Mouse (Mus musculus): Measurements from ENCODE around the gene Mrpl49.

The Mrpl49 gene

GRCm38 (mm10) chr19:6030520-6031280 is 26.9 kb downstream of the Mrpl49 start:
- CTCF ChIA-PET: interaction anchor here in 2 of 4 experiments (0.5 to 2.2 kb wide), 9 partner anchors 12 to 365 kb away, joined by 3 to 15 read pairs (median 7); partner anchors contain the start of gene Capn1 (in 1 of the 2)
- POLR2A ChIA-PET: interaction anchor here in 3 of 4 experiments (0.5 to 3.2 kb wide), 28 partner anchors 7 to 343 kb away, joined by 3 to 37 read pairs (median 6); partner anchors contain the start of genes Capn1 (in 3 of the 3), Cdca5 (in 2 of the 3), Syvn1 (in 2 of the 3) and Zfpl1 (in 2 of the 3)

- CTCF ChIA-PET: interaction anchor here (0.6 to 2.2 kb wide), 16 partner anchors 11 to 1088 kb away, joined by 3 to 10 read pairs (median 5); partner anchors contain the start of genes Capn1 (in 2 of the 4), Snx15 (in 1 of the 4) and Syvn1 (in 1 of the 4)
- POLR2A ChIA-PET: interaction anchor here (0.6 to 3.2 kb wide), 35 partner anchors 8 to 1239 kb away, joined by 3 to 37 read pairs (median 3); partner anchors contain the start of genes Capn1 (in 3 of the 4), Cdca5 (in 2 of the 4), Snx15 (in 2 of the 4) and Syvn1 (in 2 of the 4)
Observed at GRCm38 (mm10) chr19:6029426-6029825, 28.2 kb downstream of the Mrpl49 start.

GRCm38 (mm10) chr19:6028991-6029390 is 28.6 kb downstream of the Mrpl49 start:
- POLR2A ChIA-PET: interaction anchor here in 3 of 4 experiments (0.6 to 3.2 kb wide), 20 partner anchors 9 to 1239 kb away, joined by 3 to 37 read pairs (median 4); partner anchors contain the start of genes Capn1 (in 3 of the 3), Cdca5 (in 2 of the 3), Zfpl1 (in 2 of the 3) and Znhit2 (in 2 of the 3)
- CTCF ChIA-PET: interaction anchor here (0.6 to 2.2 kb wide), 11 partner anchors 11 to 1089 kb away, joined by 3 to 7 read pairs (median 5); partner anchors contain the start of genes Snx15 (in 1 of the 4) and Syvn1 (in 1 of the 4)

GRCm38 (mm10) chr19:6023930-6024329 is 33.7 kb downstream of the Mrpl49 start:
- ChIA-PET CTCF (interaction anchor here in 1 of 4 experiments (1.1 kb wide), 1 partner anchor 44 kb away, joined by 3 read pairs; no protein-coding TSS in a partner anchor), POLR2A (interaction anchor here in 3 of 4 experiments (0.6 to 2.3 kb wide), 13 partner anchors 9 to 220 kb away, joined by 3 to 9 read pairs (median 3); partner anchors contain the start of genes Snx15 (in 1 of the 3), Syvn1 (in 1 of the 3) and Tm7sf2 (in 1 of the 3))

GRCm38 (mm10) chr19:6023059-6023458 is 34.5 kb downstream of the Mrpl49 start:
- ChIA-PET CTCF (interaction anchor here in 3 of 4 experiments (0.5 to 1.1 kb wide), 4 partner anchors 44 to 203 kb away, joined by 3 to 5 read pairs (median 4); partner anchors contain the start of gene Gpha2 (in 1 of the 3)), POLR2A (interaction anchor here in 3 of 4 experiments (0.6 to 2.3 kb wide), 20 partner anchors 8 to 219 kb away, joined by 3 to 9 read pairs (median 4); partner anchors contain the start of genes Tm7sf2 (in 2 of the 3), Pola2 (in 1 of the 3), Snx15 (in 1 of the 3) and Syvn1 (in 1 of the 3))

GRCm38 (mm10) chr19:6020276-6020675 is 37.3 kb downstream of the Mrpl49 start:
- POLR2A ChIA-PET: interaction anchor here (0.6 to 4.4 kb wide), 17 partner anchors 10 to 725 kb away, joined by 3 to 37 read pairs (median 4); partner anchors contain the start of genes Cdca5 (in 2 of the 4), Pola2 (in 2 of the 4), Zfpl1 (in 2 of the 4) and Sf3b2 (in 1 of the 4)
- CTCF ChIA-PET: interaction anchor here in 2 of 4 experiments (0.6 to 2.7 kb wide), 2 partner anchors 55 to 1371 kb away, joined by 3 to 21 read pairs; partner anchors contain the start of gene Pola2 (in 1 of the 2)

- ChIA-PET POLR2A (interaction anchor here (0.6 to 4.7 kb wide), 104 partner anchors 9 to 457 kb away, joined by 3 to 39 read pairs (median 4); partner anchors contain the start of genes Pola2 (in 3 of the 4), Syvn1 (in 3 of the 4), Tm7sf2 (in 3 of the 4) and Arl2 (in 2 of the 4)), CTCF (interaction anchor here (0.5 to 2.7 kb wide), 53 partner anchors 9 to 1287 kb away, joined by 3 to 21 read pairs (median 4); partner anchors contain the start of genes Pola2 (in 3 of the 4), Cdc42ep2 (in 2 of the 4), Syvn1 (in 2 of the 4) and Men1 (in 1 of the 4))
Observed at GRCm38 (mm10) chr19:6018142-6019089, 39.2 kb downstream of the Mrpl49 start.

- ChIA-PET POLR2A (interaction anchor here (0.6 to 4.7 kb wide), 75 partner anchors 8 to 529 kb away, joined by 3 to 23 read pairs (median 6); partner anchors contain the start of genes Cdc42ep2 (in 3 of the 4), Pola2 (in 3 of the 4), Syvn1 (in 2 of the 4) and Tm7sf2 (in 2 of the 4)), CTCF (interaction anchor here (0.6 to 3.4 kb wide), 40 partner anchors 9 to 317 kb away, joined by 3 to 58 read pairs (median 4); partner anchors contain the start of genes Pola2 (in 3 of the 4), Cdc42ep2 (in 2 of the 4), Snx15 (in 2 of the 4) and Arl2 (in 1 of the 4))
Observed at GRCm38 (mm10) chr19:6016532-6016931, 41.1 kb downstream of the Mrpl49 start.

- POLR2A ChIA-PET: interaction anchor here (0.5 to 4.7 kb wide), 128 partner anchors 8 to 591 kb away, joined by 3 to 23 read pairs (median 5); partner anchors contain the start of genes Syvn1 (in 4 of the 4), Cdc42ep2 (in 3 of the 4), Pola2 (in 3 of the 4) and Tm7sf2 (in 3 of the 4)
- CTCF ChIA-PET: interaction anchor here (0.5 to 3.4 kb wide), 58 partner anchors 8 to 677 kb away, joined by 3 to 58 read pairs (median 4); partner anchors contain the start of genes Pola2 (in 4 of the 4), Arl2 (in 2 of the 4), Cdc42ep2 (in 2 of the 4) and Snx15 (in 2 of the 4)
Observed at GRCm38 (mm10) chr19:6015511-6016315, 41.9 kb downstream of the Mrpl49 start, which contains the start of gene Capn1. Gene Capn1 (minus strand): TSS chr19:6015897.

- ChIA-PET POLR2A (interaction anchor here (0.5 to 4.7 kb wide), 116 partner anchors 7 to 816 kb away, joined by 3 to 23 read pairs (median 5); partner anchors contain the start of genes Syvn1 (in 4 of the 4), Cdc42ep2 (in 3 of the 4), Pola2 (in 3 of the 4) and Tm7sf2 (in 3 of the 4)), CTCF (interaction anchor here (0.5 to 3.4 kb wide), 41 partner anchors 13 to 527 kb away, joined by 3 to 58 read pairs (median 4); partner anchors contain the start of genes Pola2 (in 4 of the 4), Cdc42ep2 (in 2 of the 4), Snx15 (in 2 of the 4) and Arl2 (in 1 of the 4))
Observed at GRCm38 (mm10) chr19:6014991-6015510, 42.5 kb downstream of the Mrpl49 start.

- POLR2A ChIA-PET: interaction anchor here in 3 of 4 experiments (1.2 to 3.9 kb wide), 7 partner anchors 11 to 72 kb away, joined by 3 to 20 read pairs (median 6); partner anchors contain the start of genes Pola2 (in 1 of the 3) and Znhit2 (in 1 of the 3)
- CTCF ChIA-PET: interaction anchor here in 1 of 4 experiments (3.4 kb wide), 1 partner anchor 89 kb away, joined by 22 read pairs; the partner anchor contains the start of gene Cdc42ep2
Observed at GRCm38 (mm10) chr19:6013691-6014090, 43.9 kb downstream of the Mrpl49 start.

- ChIA-PET CTCF (interaction anchor here in 3 of 4 experiments (0.5 to 2.8 kb wide), 8 partner anchors 9 to 331 kb away, joined by 3 to 9 read pairs (median 5); no protein-coding TSS in a partner anchor), POLR2A (interaction anchor here (0.6 to 2.4 kb wide), 16 partner anchors 9 to 574 kb away, joined by 3 to 10 read pairs (median 4); partner anchors contain the start of genes Pola2 (in 1 of the 4) and Syvn1 (in 1 of the 4))
Observed at GRCm38 (mm10) chr19:6009137-6009536, 48.4 kb downstream of the Mrpl49 start.

- CTCF ChIA-PET: interaction anchor here in 3 of 4 experiments (0.5 to 1.2 kb wide), 8 partner anchors 9 to 445 kb away, joined by 3 to 8 read pairs (median 4); partner anchors contain the start of gene Capn1 (in 1 of the 3)
- POLR2A ChIA-PET: interaction anchor here in 3 of 4 experiments (0.6 to 2.4 kb wide), 12 partner anchors 8 to 841 kb away, joined by 3 to 9 read pairs (median 4); partner anchors contain the start of gene Capn1 (in 3 of the 3)
Observed at GRCm38 (mm10) chr19:6007013-6007412, 50.6 kb downstream of the Mrpl49 start.

- ChIA-PET POLR2A (interaction anchor here in 2 of 4 experiments (1.1 to 2.4 kb wide), 3 partner anchors 10 to 11 kb away, joined by 3 to 9 read pairs (median 4); partner anchors contain the start of gene Capn1 (in 2 of the 2)), CTCF (interaction anchor here in 3 of 4 experiments (0.7 to 1.2 kb wide), 3 partner anchors 40 to 136 kb away, joined by 3 to 4 read pairs (median 3); partner anchors contain the start of gene Arl2 (in 1 of the 3))
Observed at GRCm38 (mm10) chr19:6005541-6005940, 52.0 kb downstream of the Mrpl49 start.
